Mouse (Mus musculus) gastrocnemius, adult 2 months (tissue): ENCODE results near the gene Dthd1. TPM values are rescaled to one million over a fixed set of nuclear protein-coding genes. Genes with fewer than 3 reads are reported as not detected.

Source experiments
- DNase-seq: peaks from one replicate; pipeline ENCODE4 v3.0.0; 2022
- H3K27ac ChIP-seq: fragments of 200-600 bp; 2 replicates; pipeline ENCODE4 v1.8.1; 2022; ENCODE audit warnings: mild to moderate bottlenecking
- H3K4me3 ChIP-seq: fragments of 200-600 bp; 2 replicates; pipeline ENCODE4 v1.8.1; 2022; ENCODE audit warnings: mild to moderate bottlenecking, moderate library complexity
- CTCF ChIP-seq: fragments of 200-600 bp; IDR thresholded peaks from 2 replicates; pipeline ENCODE4 v1.8.1; 2022; ENCODE audit warnings: antibody characterized with exemption, mild to moderate bottlenecking, moderate library complexity
- intact Hi-C: fragments of 180-260 bp; cut with DNase I; formaldehyde crosslinking; loops from one replicate; pipeline ENCODE4 v1.15.1; 2025
- long read RNA-seq, 2 experiments: library from polyadenylated mRNA; stranded (forward); transcript quantifications; one replicate each; pipeline ENCODE4 v2.0.0; 2021
- total RNA-seq, 2 experiments: library from RNA; stranded (reverse); gene quantifications; 2 replicates each; pipeline ENCODE4 v1.2.3; 2021

Dthd1 gene
- total RNA-seq: not detected
- long read RNA-seq, experiment 1: 0 reads
- long read RNA-seq, experiment 2: 0 reads

- DNase-seq: no peak
- H3K4me3 ChIP-seq: no peak within 1 kb of the TSS
- intact Hi-C loops: no loop called here
- H3K27ac ChIP-seq: no peak within 1 kb of the TSS
- no peak for TF ChIP-seq CTCF
Measured at GRCm38 (mm10) chr5:62813402-62814071, at the start of gene Dthd1. Gene Dthd1, plus strand, starts transcription at chr5:62813823.

GRCm38 (mm10) chr5:62764161-62764560 lies 49.5 kb upstream of the Dthd1 start:
- intact Hi-C loops: no loop called here
- no peak overlapping the region for H3K27ac ChIP-seq
- TF ChIP-seq CTCF: no peak
- peak overlapping the region; percentile 13 for H3K4me3 ChIP-seq
- no peak for DNase-seq

GRCm38 (mm10) chr5:62765459-62765783 lies 48.2 kb upstream of the Dthd1 start:
- no peak for DNase-seq
- no peak for TF ChIP-seq CTCF
- peak overlapping the region; percentile 76 for H3K4me3 ChIP-seq
- H3K27ac ChIP-seq: peak overlapping the region; percentile 76
- intact Hi-C loops: no loop called here

GRCm38 (mm10) chr5:62765784-62766701 lies 47.6 kb upstream of the Dthd1 start, which contains the start of gene Arap2:
Gene Arap2, minus strand, starts transcription at chr5:62766159.
- peak within 1 kb of the TSS; percentile 76 for H3K27ac ChIP-seq
- TF ChIP-seq CTCF: no peak
- H3K4me3 ChIP-seq: peak within 1 kb of the TSS; percentile 76
- peak; percentile 71 for DNase-seq
- intact Hi-C loops: no loop called here

- DNase-seq: no peak
- no peak overlapping the region for H3K4me3 ChIP-seq
- intact Hi-C loops: no loop called here
- no peak overlapping the region for H3K27ac ChIP-seq
- no peak for TF ChIP-seq CTCF
Measured at GRCm38 (mm10) chr5:62771775-62772599, 41.6 kb upstream of the Dthd1 start.

GRCm38 (mm10) chr5:62777804-62778203 lies 35.8 kb upstream of the Dthd1 start:
- no peak overlapping the region for H3K27ac ChIP-seq
- intact Hi-C loops: no loop called here
- TF ChIP-seq CTCF: no peak
- H3K4me3 ChIP-seq: no peak overlapping the region
- no peak for DNase-seq

GRCm38 (mm10) chr5:62778682-62779081 lies 34.9 kb upstream of the Dthd1 start:
- H3K4me3 ChIP-seq: no peak overlapping the region
- intact Hi-C loops: no loop called here
- no peak for TF ChIP-seq CTCF
- no peak for DNase-seq
- H3K27ac ChIP-seq: no peak overlapping the region

- H3K27ac ChIP-seq: no peak overlapping the region
- no peak for TF ChIP-seq CTCF
- no peak for DNase-seq
- intact Hi-C loops: no loop called here
- H3K4me3 ChIP-seq: no peak overlapping the region
Measured at GRCm38 (mm10) chr5:62786809-62787208, 26.8 kb upstream of the Dthd1 start.

- intact Hi-C loops: no loop called here
Measured at GRCm38 (mm10) chr5:62790921-62791564, 22.6 kb upstream of the Dthd1 start.

GRCm38 (mm10) chr5:62792776-62793175 lies 20.8 kb upstream of the Dthd1 start:
- Histone ChIP-seq H3K4me3 (no peak overlapping the region), H3K27ac (no peak overlapping the region)
- TF ChIP-seq CTCF: no peak
- DNase-seq: no peak
- intact Hi-C loops: no loop called here

More at GRCm38 (mm10) chr5:62790921-62791564, 22.6 kb upstream of the Dthd1 start:
- TF ChIP-seq CTCF: no peak
- no peak overlapping the region for H3K4me3 ChIP-seq
- DNase-seq: no peak
- no peak overlapping the region for H3K27ac ChIP-seq

GRCm38 (mm10) chr5:62814072-62814414 lies 420 bp downstream of the Dthd1 start:
- no peak overlapping the region for H3K4me3 ChIP-seq
- intact Hi-C loops: no loop called here
- no peak overlapping the region for H3K27ac ChIP-seq
- no peak for DNase-seq
- TF ChIP-seq CTCF: no peak

- no peak for DNase-seq
- intact Hi-C loops: no loop called here
- no peak overlapping the region for H3K4me3 ChIP-seq
- no peak for TF ChIP-seq CTCF
- no peak overlapping the region for H3K27ac ChIP-seq
Measured at GRCm38 (mm10) chr5:62815741-62816140, 2.1 kb downstream of the Dthd1 start.
